Mouse (Mus musculus) frontal cortex, postnatal 10 days (tissue): Measurements from ENCODE around the gene Odf3.

ENCODE experiments used
- DNase-seq, 2 experiments: peaks; one replicate each; pipeline ENCODE4 v3.0.0; 2022; ENCODE audit warnings: low spot score in 2 of 2, mixed read lengths in 1 of 2

The Odf3 gene

GRCm38 (mm10) chr7:140847755-140848580 lies at the start of gene Odf3:
Odf3 (plus strand) TSS chr7:140847805.
- no peak for DNase-seq

GRCm38 (mm10) chr7:140798212-140798611 lies 49.4 kb upstream of the Odf3 start:
- DNase-seq, result no peak

GRCm38 (mm10) chr7:140802629-140803028 lies 45.0 kb upstream of the Odf3 start:
- DNase-seq, result no peak

GRCm38 (mm10) chr7:140805704-140806103 lies 41.9 kb upstream of the Odf3 start:
- DNase-seq, result no peak

GRCm38 (mm10) chr7:140810496-140810895 lies 37.1 kb upstream of the Odf3 start:
- no peak for DNase-seq

GRCm38 (mm10) chr7:140811714-140812113 lies 35.9 kb upstream of the Odf3 start:
- peak; percentile 30 to 43 for DNase-seq

GRCm38 (mm10) chr7:140812850-140813249 lies 34.8 kb upstream of the Odf3 start:
- DNase-seq, result no peak

- DNase-seq, result no peak
These were observed 27.4 kb upstream of the Odf3 start for GRCm38 (mm10) chr7:140820173-140820572.

GRCm38 (mm10) chr7:140821305-140821652 lies 26.3 kb upstream of the Odf3 start:
- DNase-seq, result no peak

GRCm38 (mm10) chr7:140821653-140822329 lies 25.8 kb upstream of the Odf3 start, which contains the start of gene Zfp941:
Zfp941 (minus strand) TSS chr7:140822178.
- peak; percentile 52 to 58 for DNase-seq

GRCm38 (mm10) chr7:140822731-140823130 lies 24.9 kb upstream of the Odf3 start:
- no peak for DNase-seq

- DNase-seq, result no peak
These were observed 19.3 kb upstream of the Odf3 start for GRCm38 (mm10) chr7:140828171-140828881.

GRCm38 (mm10) chr7:140831447-140831846 lies 16.2 kb upstream of the Odf3 start:
- no peak for DNase-seq

GRCm38 (mm10) chr7:140833341-140833740 lies 14.3 kb upstream of the Odf3 start:
- no peak for DNase-seq

GRCm38 (mm10) chr7:140834968-140835757 lies 12.4 kb upstream of the Odf3 start, which contains the start of gene Urah:
Urah (plus strand) TSS chr7:140835018.
- peak in 1 of 2 experiments; percentile 8 for DNase-seq

- DNase-seq, result no peak
These were observed 11.9 kb upstream of the Odf3 start for GRCm38 (mm10) chr7:140835758-140836087.

- DNase-seq, result peak in 1 of 2 experiments; percentile 31
These were observed 11.1 kb upstream of the Odf3 start for GRCm38 (mm10) chr7:140836243-140837115.

- no peak for DNase-seq
These were observed 8.0 kb upstream of the Odf3 start for GRCm38 (mm10) chr7:140839556-140839955.

- peak in 1 of 2 experiments; percentile 2 for DNase-seq
These were observed 6.6 kb upstream of the Odf3 start for GRCm38 (mm10) chr7:140840750-140841735.
